Mouse (Mus musculus) limb, embryonic 14.5 days (tissue): ENCODE measurements around the gene Cdc42ep5. TPM values are rescaled to one million over a fixed set of nuclear protein-coding genes. Genes with fewer than 3 reads are reported as not detected.

Experiments used
- ATAC-seq: fragments of 200-750 bp; cut with Nextera tagmentation; 2 replicates; pipeline ENCODE4 v1.8.0; 2017; ENCODE audit warnings: low read depth, moderate number of reproducible peaks, moderate TSS enrichment; ENCODE audit not compliant: low FRiP score
- DNase-seq: peaks from one replicate; pipeline ENCODE4 v3.0.0-alpha.2; 2015; ENCODE audit warnings: low spot score
- H3K27ac ChIP-seq: fragments of 300-500 bp; sonication (generic); replicated peaks from 2 replicates; pipeline ENCODE4 v1.5.1; 2014; ENCODE audit warnings: low read depth, mild to moderate bottlenecking, low read length, moderate library complexity, mixed read lengths
- H3K27me3 ChIP-seq: fragments of 300-500 bp; sonication (generic); 2 replicates; pipeline ENCODE4 v1.6.1; 2014; ENCODE audit warnings: low read length, mixed read lengths; ENCODE audit not compliant: control insufficient read depth, insufficient read depth
- H3K36me3 ChIP-seq: fragments of 300-500 bp; sonication (generic); 2 replicates; pipeline ENCODE4 v1.6.1; 2014; ENCODE audit warnings: mild to moderate bottlenecking, low read length, moderate library complexity, mixed read lengths; ENCODE audit not compliant: control insufficient read depth, insufficient read depth
- H3K4me1 ChIP-seq: fragments of 300-500 bp; sonication (generic); 2 replicates; pipeline ENCODE4 v1.6.1; 2014; ENCODE audit warnings: antibody characterized with exemption, low read length, mixed read lengths; ENCODE audit not compliant: control insufficient read depth, insufficient read depth
- H3K4me2 ChIP-seq: fragments of 300-500 bp; sonication (generic); replicated peaks from 2 replicates; pipeline ENCODE4 v1.6.1; 2014; ENCODE audit warnings: low read depth, mild to moderate bottlenecking, low read length, moderate library complexity; ENCODE audit not compliant: severe bottlenecking
- H3K4me3 ChIP-seq: fragments of 300-500 bp; sonication (generic); replicated peaks from 2 replicates; pipeline ENCODE4 v1.5.1; 2014; ENCODE audit warnings: low read length
- H3K9ac ChIP-seq: fragments of 300-500 bp; sonication (generic); 2 replicates; pipeline ENCODE4 v1.6.1; 2014; ENCODE audit warnings: mild to moderate bottlenecking, low read depth, low read length, moderate library complexity; ENCODE audit not compliant: severe bottlenecking
- H3K9me3 ChIP-seq: fragments of 300-500 bp; sonication (generic); 2 replicates; pipeline ENCODE4 v1.6.1; 2016; ENCODE audit warnings: low read length; ENCODE audit not compliant: control insufficient read depth
- POLR2A ChIP-seq: fragments of 200-500 bp; IDR thresholded peaks from 2 replicates; pipeline ENCODE4 v1.8.0; 2012; ENCODE audit warnings: inconsistent platforms, mild to moderate bottlenecking, moderate library complexity, borderline replicate concordance; ENCODE audit not compliant: insufficient read depth, insufficient read length; ENCODE audit errors: extremely low read depth
- WGBS: fragments of 180-500 bp; shearing (Covaris S2); extraction: QIAGEN DNeasy Blood & Tissue Kit; methylation state at CpG from one replicate; pipeline ENCODE4 v1.1.7; 2014; 5-methylcytosine and 5-hydroxymethylcytosine counted together
- polyA plus RNA-seq, 2 experiments: library from polyadenylated mRNA; depleted of rRNA in 1 of 2; stranded (reverse) in 1 of 2; unstranded in 1 of 2; fragments of >200 nt; fragmentation: Nextera tagmentation in 1 of 2; extraction: Ambion mirVana in 1 of 2; gene quantifications; 2 replicates each; pipeline versions ENCODE4 v1.2.1 to v1.2.3; 2012 to 2014

Cdc42ep5 gene
- polyA plus RNA-seq, 2 experiments, result 79.3 to 89.0 TPM

- H3K9ac ChIP-seq, result no peak overlapping the region
These were observed 39.4 kb downstream of the Cdc42ep5 start for GRCm38 (mm10) chr7:4125306-4125705.

DNA sequence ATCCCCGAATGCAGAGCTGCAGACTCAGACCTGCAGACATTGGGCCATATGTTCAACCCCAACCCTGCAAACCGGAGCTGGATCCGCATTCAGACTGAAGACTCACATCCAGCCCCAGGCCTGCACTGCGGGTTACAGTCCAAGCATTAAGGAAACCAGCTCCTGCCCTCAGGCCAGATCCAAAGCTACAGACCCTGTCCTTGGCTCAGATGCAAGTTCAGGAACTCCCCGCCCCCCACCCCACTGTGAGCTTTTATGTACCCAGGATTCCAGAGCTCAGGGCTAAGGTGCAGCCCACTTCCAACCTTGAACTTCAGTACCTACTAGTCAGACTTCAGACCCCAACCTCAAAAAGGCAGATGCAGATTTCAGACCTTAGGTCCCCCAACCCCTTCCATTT lies 39.8 kb downstream of the Cdc42ep5 start:
- no peaks in the 10 kb centered on the region for H3K4me1 ChIP-seq
- peaks cover 8% of the 10 kb centered on the region; the same call in 1 of the 2 replicates for H3K27me3 ChIP-seq
- no peaks in the 10 kb centered on the region for H3K36me3 ChIP-seq
- H3K4me2 ChIP-seq, result peak overlapping the region; percentile 39
- WGBS, result 20% methylated on average over 5 of the region's 5 CpGs
- no peak for TF ChIP-seq POLR2A
- ATAC-seq, result 0 out of 2 replicates have a peak, but pooled peaks have one; percentile 3
- no peak overlapping the region for H3K27ac ChIP-seq
- no peak overlapping the region for H3K4me3 ChIP-seq
- DNase-seq, result no peak
- H3K9me3 ChIP-seq, result no peaks in the 10 kb centered on the region
- no peak overlapping the region for H3K9ac ChIP-seq

More at GRCm38 (mm10) chr7:4125306-4125705, 39.4 kb downstream of the Cdc42ep5 start:
- Histone ChIP-seq H3K27me3 (peaks cover 3% of the 10 kb centered on the region; the same call in 1 of the 2 replicates), H3K4me1 (no peaks in the 10 kb centered on the region), H3K4me2 (no peak overlapping the region), H3K27ac (no peak overlapping the region), H3K4me3 (no peak overlapping the region), H3K36me3 (no peaks in the 10 kb centered on the region), H3K9me3 (no peaks in the 10 kb centered on the region)
- TF ChIP-seq POLR2A, result no peak
- ATAC-seq (no peak), DNase-seq (no peak)
- WGBS, result 31% methylated on average over 9 of the region's 9 CpGs

DNA sequence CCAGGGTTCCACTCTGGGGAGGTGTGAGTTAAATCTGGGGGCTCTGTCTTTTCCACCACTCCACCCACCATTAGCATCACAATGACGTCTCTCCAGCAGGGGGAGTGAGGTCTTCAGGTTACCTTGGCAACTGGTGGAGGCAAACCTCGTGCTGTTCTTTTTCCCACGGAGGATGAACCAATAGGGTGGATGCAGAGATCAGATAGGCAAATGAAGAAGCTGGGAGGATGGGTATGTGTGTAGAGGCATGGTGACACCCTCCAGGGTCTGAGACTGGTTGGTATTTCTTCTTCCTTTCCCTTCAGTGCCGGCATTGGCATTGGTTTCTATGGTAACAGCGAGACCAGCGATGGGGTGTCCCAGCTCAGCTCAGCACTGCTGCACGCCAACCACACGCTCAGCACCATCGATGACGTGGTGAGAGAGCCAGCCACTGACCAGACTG lies 40.3 kb downstream of the Cdc42ep5 start:
- 0 out of 2 replicates have a peak, but pooled peaks cover 3% of the 10 kb centered on the region for H3K4me1 ChIP-seq
- TF ChIP-seq POLR2A, result no peak
- 1% methylated on average over 8 of the region's 10 CpGs for WGBS
- peaks cover 13% of the 10 kb centered on the region; the same call in 1 of the 2 replicates for H3K27me3 ChIP-seq
- no peak overlapping the region for H3K27ac ChIP-seq
- peak; percentile 70 for DNase-seq
- no peaks in the 10 kb centered on the region for H3K36me3 ChIP-seq
- no peak overlapping the region; the same call in 1 of the 2 replicates for H3K4me3 ChIP-seq
- H3K9me3 ChIP-seq, result no peaks in the 10 kb centered on the region
- peak; percentile 81 for ATAC-seq
- H3K9ac ChIP-seq, result no peak overlapping the region
- peak overlapping the region; percentile 39 for H3K4me2 ChIP-seq

- no peak overlapping the region for H3K27ac ChIP-seq
These were observed 40.9 kb downstream of the Cdc42ep5 start for GRCm38 (mm10) chr7:4123732-4124131.

DNA sequence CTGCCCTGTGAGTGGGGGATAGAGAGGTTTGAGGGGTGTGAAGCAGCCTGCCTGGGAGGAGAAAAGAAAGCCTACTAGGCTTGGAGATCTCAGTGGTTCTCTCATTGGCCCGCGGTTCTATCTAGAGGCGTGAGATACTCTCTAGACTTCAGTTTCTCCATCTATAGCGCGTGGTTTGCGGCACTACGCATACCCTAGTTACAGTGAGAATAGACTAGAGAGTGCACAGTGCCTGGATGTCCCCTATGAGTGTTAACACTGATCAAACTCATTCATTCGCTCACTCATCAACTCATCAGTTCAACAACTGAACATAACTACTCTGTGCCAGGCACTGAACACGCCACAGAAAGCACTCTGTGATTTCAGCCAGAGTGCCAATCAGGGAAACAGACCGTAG lies 41.9 kb downstream of the Cdc42ep5 start:
- WGBS, result 85% methylated on average over 10 of the region's 10 CpGs
- Histone ChIP-seq H3K4me1 (0 out of 2 replicates have a peak, but pooled peaks cover 5% of the 10 kb centered on the region), H3K4me2 (no peak overlapping the region), H3K4me3 (no peak overlapping the region), H3K9ac (no peak overlapping the region), H3K27ac (no peak overlapping the region), H3K27me3 (peaks cover 24% of the 10 kb centered on the region), H3K36me3 (no peaks in the 10 kb centered on the region), H3K9me3 (no peaks in the 10 kb centered on the region)
- no peak for DNase-seq
- TF ChIP-seq POLR2A, result no peak
- ATAC-seq, result no peak

More at GRCm38 (mm10) chr7:4123732-4124131, 40.9 kb downstream of the Cdc42ep5 start:
- H3K9ac ChIP-seq, result no peak overlapping the region
- peaks cover 19% of the 10 kb centered on the region for H3K27me3 ChIP-seq
- no peaks in the 10 kb centered on the region for H3K9me3 ChIP-seq
- ATAC-seq (no peak), DNase-seq (no peak)
- no peak for TF ChIP-seq POLR2A
- H3K4me1 ChIP-seq, result 0 out of 2 replicates have a peak, but pooled peaks cover 5% of the 10 kb centered on the region
- H3K4me2 ChIP-seq, result no peak overlapping the region
- no CpG with 5 or more reads among the region's 1 CpGs for WGBS
- no peaks in the 10 kb centered on the region for H3K36me3 ChIP-seq
- H3K4me3 ChIP-seq, result no peak overlapping the region
